Mouse (Mus musculus) left cerebral cortex, adult 18-20 months (tissue): ENCODE results near the gene Olfr692. TPM values are rescaled to one million over a fixed set of nuclear protein-coding genes. Genes with fewer than 3 reads are reported as not detected.
"Not testable (repeated sequence)": the region's sequence is repeated elsewhere in the genome, so short reads cannot be mapped to it uniquely, and the experiment has no call there.

Experiments
- DNase-seq, 2 experiments: peaks; one replicate each; pipeline ENCODE4 v3.0.0; 2021 to 2022; ENCODE audit warnings: low spot score in 2 of 2, mixed read lengths in 1 of 2
- long read RNA-seq, 2 experiments: library from polyadenylated mRNA; stranded (forward); transcript quantifications; one replicate each; pipeline ENCODE4 v2.0.0; 2021
- total RNA-seq, 2 experiments: library from RNA; stranded (reverse); gene quantifications; 2 replicates each; pipeline ENCODE4 v1.2.3; 2021

The Olfr692 gene
- total RNA-seq, result not detected
- long read RNA-seq, experiment 1, result 0 reads
- long read RNA-seq, experiment 2, result 0 reads

DNA sequence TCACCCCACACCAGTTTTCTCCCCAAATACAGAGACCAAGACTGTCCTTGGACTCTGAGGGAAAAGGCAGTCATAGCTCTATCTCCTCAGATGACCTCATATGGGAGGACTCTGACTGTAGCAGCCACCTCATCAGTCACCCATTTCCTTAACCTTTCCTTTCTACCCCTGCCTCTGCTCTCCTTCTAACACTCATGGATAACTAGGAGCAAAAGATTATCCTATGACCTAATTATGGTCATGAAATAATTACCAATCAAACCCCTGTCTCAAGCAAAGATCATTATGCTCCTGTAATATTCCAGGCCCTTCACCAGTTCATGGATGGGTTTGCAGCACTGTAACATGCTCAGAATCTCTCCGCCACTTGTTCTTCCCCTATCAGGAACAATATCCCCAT is at the start of gene Olfr692:
Gene Olfr692, plus strand, starts transcription at position 301 of the 400 bp plus-strand sequence.
- DNase-seq, result no peak

DNA sequence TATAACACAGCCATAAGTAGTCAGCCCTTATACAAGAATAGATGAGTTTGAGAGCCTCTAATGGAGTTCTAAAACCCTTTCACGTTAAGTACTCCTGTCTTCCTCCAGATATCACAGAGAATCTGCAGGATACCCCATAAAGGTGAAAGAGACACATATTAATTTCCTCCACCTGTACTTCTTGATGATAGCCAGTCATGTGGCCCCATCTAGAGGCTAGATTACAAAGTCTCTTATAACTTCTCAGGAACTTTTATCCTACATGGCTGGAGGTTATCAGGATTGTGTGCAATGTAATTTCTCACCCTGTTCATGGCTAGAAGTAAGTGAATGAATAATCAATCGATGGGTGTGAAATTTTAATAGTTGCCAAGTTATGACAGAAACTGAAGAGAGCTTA is 42.7 kb upstream of the Olfr692 start:
- no peak for DNase-seq

DNA sequence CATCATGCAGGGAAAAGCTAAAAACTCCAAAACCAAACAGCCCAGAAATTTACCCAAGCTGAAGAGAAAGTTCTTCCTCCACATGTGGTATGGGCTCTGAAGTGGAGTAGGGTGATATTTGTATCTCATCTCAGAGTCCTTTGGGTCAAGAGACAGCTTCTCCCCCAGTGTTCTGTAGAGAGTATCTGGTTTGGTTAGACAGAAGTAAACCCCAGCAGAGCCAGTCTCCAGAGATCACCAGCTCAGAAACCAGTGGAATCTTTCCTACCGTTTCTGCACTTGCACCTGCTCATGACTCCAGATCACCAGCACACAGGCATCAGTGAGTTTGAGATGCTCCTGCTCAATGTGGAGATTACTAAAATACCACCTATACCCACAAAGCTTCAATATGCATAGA is 34.0 kb upstream of the Olfr692 start, which contains the start of gene Olfr690:
Gene Olfr690, minus strand, starts transcription at position 101 of the 400 bp plus-strand sequence.
- DNase-seq, result no peak

DNA sequence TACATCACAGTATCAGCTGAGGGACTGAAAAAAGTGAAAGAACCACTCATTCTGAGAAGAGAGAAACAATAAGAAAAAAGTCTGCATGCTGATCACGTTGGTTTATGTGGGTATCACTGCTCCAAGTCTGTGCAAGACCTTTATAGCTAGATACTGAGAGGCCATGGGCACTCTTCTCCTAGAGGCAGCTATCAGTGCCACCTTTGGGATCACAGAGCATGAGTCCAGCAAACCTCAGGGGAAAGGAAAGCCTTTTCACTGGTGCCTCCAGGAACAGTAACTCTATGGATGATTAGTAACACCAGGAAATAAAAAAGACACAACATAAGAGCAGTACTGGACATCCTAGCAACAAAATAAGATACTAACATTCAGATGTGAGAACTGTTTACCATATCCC is 25.9 kb upstream of the Olfr692 start, which contains the start of gene Olfr691:
Gene Olfr691, minus strand, starts transcription at position 101 of the 400 bp plus-strand sequence.
- DNase-seq, result no peak

DNA sequence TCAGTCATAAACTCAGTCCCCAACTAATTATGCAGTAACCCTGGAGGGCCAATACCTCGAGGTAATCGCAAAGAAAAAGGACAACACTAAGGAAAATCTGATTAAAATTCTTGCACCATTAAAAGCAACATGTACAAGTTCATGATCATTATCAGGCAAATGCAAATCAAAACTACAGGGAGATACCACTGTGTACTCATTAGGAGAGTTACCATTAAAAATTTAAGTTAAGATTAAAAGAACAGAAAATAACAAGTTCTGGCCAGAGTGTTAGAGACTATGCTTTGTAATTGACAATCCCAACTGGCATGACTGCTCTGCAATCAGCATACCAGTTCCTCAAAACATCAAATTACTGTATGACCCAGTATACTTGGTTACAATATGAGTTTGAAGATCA is 25.3 kb upstream of the Olfr692 start:
- DNase-seq, result no peak

DNA sequence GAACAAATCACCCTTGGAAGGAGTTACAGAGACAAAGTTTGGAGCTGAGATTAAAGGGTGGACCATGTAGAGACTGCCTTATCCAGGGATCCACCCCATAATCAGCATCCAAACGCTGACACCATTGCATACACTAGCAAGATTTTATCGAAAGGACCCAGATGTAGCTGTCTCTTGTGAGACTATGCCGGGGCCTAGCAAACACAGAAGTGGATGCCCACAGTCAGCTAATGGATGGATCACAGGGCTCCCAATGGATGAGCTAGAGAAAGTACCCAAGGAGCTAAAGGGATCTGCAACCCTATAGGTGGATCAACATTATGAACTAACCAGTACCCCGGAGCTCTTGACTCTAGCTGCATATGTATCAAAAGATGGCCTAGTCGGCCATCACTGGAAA is 12.0 kb upstream of the Olfr692 start:
- DNase-seq, result not testable (repeated sequence)

DNA sequence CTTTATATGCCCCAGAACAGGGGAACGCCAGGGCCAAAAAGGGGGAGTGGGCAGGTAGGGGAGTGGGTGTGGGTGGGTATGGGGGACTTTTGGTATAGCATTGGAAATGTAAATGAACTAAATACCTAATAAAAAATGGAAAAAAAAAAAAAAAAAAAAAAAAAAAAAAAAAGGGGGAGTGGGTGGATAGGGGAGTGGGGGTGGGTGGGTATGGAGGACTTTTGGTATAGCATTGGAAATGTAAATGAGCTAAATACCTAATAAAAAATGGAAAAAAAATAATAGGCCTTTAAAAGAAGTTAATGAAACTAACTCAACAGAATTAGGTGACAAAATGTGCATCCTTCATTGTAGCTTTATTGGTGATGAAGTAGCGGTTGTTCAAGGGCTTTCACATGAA is 11.5 kb upstream of the Olfr692 start:
- DNase-seq, result not testable (repeated sequence)

DNA sequence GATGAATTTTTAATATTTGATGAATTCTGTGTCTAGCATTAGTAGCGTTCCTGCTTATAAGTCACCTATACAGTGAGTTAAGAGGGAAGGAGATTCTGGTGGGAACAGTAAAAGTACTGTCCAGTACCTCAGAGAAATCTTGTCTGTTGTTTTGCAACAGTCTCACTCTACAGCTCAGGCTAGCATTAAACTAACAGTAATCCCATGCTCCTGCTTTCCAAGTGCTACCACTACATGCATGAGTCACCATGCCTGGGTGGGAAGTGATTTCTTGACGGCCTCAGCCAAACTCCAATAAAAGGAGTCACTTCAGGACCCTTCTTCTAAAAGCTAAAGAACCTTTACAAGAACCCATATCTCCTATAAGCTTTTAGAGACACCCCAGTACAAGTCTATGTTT is 6.3 kb upstream of the Olfr692 start:
- no peak for DNase-seq

DNA sequence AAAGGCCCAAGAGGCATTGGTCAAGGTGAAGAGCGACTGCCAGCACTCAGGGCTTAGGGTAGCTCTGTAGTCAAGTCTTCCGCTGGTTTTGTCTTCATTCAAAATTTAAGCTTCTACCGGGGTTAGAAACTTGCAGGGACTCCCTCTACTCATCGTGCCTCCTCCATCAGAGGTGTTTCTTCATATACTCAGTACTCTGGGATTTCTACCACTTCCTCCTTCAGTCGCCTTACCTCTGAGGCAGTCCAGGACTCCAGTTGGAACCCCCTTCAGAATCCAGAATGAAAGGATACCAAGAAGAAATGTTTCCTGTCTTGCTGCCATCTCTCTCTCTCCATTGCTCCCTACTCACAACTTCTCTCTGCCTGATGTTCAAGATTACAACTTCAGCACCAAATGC is 762 bp upstream of the Olfr692 start:
- DNase-seq, result no peak

DNA sequence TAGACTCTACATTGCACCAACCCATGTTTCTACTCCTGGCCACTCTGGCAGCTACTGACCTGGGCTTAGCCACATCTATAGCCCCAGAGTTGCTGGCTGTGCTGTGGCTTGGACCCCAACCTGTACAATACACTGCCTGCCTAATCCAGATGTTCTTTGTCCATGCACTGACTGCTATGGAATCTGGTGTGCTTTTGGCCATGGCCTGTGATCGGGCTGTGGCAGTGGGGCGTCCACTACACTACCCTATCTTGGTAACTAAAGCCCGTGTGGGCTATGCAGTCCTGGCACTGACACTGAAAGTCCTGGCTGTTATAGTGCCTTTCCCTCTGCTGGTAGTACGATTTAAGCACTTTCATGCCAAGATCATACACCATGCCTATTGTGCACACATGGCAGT is 491 bp downstream of the Olfr692 start:
- no peak for DNase-seq

DNA sequence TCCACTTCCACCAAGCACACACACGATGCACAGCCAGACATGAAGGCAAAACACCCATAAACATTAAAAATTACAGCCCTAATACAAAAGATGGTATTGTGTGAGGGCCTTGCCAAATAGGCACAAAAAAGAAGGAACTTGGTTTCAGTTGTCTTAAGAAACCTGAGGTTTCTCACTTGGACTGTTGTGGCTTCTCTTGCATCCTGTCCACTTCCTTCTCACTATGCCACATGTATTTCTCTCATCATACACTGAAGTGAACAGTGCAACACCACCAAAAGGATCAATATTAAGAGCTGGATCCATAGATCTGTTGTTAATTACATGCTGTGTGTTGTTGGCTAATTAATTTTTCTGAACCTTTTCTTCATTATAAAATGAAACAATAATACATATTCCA is 4.9 kb downstream of the Olfr692 start:
- DNase-seq, result no peak

DNA sequence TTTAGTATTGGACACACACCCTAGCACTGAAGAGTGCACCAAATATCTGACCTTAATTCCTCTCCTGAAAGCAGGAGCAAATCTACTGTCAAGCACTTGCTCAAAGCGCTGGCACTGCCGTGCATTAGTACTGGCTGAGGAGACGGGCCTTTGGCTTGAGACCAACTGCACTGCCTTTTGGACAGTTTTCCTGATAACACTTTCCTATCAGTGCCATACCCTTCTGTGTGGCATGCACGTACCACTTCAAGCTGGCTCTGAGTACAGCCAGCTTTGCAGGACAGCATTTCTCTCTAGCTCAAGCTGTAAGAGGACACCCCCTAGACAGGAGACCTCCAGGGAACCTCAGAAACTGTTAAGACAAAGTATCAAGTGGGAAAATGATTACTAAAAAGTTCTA is 5.5 kb downstream of the Olfr692 start:
- DNase-seq, result no peak

DNA sequence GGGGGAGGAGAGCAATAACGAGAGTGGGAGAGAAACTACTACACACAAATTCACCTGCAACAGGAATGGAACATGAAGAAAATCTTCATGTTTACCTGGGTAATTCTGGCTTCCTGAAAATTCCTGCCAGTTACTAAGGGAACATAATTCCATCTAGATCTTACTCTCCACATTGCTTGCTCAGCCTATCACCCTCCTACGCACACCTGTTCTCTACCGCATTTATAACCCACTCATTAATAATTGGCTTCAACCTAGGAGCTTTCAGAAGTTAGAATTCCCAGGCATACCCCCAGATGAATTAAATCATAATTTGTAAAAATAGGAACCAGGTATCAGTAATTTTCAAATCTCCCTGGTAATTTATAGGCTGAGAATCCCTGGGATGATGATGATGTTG is 5.9 kb downstream of the Olfr692 start:
- no peak for DNase-seq

DNA sequence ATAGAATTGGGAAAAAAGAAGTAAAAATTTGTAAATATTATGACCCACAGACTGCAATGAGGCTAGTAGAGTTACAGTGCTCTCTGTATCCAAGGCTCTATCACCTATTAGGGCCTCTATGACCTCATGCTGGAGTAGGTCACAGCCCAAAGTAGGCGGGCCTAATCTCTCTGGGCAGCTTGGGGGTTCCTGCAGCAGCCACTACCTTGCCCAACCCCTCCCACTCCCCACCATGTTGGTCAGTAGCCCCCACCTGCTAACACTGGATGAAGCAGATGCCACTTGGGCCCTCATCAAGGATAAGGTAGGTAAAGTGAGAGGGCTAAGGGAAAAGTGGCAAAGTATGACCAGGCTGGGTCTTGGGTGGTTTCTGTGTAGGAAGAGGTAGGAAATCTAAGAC is 6.8 kb downstream of the Olfr692 start, which contains the start of gene Gm5901:
Gene Gm5901, plus strand, starts transcription at position 173 of the 400 bp plus-strand sequence.
- no peak for DNase-seq

DNA sequence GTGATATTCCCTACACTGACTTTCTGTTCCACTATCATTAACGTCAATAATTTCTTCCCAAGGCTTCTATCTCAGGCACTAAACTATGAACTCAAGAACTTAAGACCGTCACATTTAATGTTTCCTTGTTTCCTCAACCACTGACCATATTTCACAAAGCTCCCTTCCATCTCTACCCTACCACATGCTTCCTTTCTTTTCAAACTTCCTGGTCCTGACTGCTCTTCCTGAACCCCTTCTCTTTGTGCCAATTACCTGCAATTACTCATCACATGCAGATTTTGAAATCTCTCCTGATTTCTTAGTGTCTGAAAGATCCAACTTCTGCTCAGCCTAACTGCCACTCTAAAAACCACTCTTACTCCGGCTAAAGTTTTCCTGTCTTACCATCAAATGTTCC is 12.3 kb downstream of the Olfr692 start:
- DNase-seq, result no peak

DNA sequence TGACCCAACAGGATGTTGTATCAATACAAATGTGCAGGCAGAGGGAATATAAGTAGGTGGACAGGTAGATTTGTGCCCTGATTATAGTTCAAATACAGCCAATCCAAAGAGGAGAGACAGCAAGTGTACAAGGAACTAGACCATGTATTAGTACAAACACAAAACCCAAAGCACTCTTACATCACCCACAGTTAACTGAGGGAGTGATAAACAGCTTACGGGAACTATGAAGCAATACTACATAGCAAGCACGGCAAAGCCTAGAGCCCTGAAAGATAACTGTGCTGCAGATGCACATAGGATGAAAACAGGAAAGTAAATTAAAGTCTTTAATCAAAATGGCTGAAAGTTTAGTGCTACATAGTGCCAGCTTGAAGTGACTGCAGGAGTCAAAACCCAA is 19.7 kb downstream of the Olfr692 start:
- no peak for DNase-seq

DNA sequence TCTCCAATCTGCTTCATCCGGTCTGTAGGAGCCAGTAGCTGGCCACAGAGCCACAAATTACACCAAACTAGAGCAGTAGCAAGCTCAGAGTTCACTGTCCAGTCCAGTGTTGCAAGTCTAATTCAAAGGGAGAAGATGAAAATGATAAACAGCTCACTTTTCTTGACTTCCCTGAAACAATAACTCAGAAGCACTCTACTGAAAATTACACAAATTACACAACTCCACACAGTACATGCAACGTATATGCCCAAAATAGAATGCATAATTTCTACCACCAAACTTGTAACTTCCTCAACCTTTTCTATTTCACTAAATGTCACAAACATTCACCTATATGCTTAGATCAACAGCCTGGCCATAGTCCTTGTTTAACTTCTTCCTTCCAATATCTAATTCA is 22.2 kb downstream of the Olfr692 start:
- DNase-seq, result no peak

DNA sequence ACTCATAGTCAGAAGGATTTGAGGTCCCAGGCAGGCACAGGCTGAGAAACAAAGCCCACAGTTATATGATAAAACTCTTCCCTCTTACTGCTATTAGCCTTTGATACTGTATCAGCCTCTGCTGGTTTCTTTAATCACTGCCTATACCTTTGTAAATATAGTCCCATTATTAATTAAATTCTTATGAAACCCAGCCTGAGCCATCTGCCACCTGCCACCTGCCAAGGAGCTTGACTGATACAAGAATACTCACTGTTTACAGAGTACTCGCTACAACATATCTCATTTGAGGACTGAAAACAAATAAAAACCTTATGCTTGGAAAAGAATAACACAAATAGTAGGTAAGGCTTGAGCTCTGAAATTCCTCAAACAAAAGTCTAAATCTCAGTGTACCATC is 26.6 kb downstream of the Olfr692 start:
- DNase-seq, result no peak

DNA sequence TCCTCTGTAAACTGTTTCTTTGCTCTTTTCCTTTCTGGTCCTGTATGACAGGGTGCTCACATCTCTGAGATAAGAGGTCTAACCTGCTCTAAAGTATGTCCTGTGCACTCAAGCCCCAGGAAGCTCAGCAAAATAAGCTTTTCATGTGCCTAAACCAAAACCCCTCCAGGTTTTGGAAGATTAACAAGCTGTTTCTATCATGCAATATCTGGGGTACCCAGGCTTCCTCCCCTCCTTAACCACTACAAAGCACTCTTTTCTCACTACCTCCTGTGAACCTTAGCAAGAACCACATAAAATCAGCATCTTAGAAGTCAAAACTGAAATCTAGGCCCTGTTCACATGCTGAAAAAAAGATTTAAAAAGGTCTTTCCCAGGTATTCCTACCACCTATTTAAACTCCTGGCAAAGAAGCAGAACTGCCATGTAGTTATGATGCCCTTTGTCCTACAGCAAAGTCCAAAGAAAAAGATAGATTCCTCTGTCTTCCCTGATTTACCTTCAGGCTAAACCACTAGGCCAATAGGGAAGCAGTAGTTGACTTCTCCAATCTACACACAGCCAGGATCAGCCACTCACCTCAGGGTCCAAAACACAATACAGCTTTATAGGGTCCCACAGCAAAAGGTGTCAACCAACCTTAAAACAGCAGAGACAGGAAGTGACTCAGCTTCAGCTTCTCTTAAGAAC is 27.2 kb downstream of the Olfr692 start:
- no peak for DNase-seq

DNA sequence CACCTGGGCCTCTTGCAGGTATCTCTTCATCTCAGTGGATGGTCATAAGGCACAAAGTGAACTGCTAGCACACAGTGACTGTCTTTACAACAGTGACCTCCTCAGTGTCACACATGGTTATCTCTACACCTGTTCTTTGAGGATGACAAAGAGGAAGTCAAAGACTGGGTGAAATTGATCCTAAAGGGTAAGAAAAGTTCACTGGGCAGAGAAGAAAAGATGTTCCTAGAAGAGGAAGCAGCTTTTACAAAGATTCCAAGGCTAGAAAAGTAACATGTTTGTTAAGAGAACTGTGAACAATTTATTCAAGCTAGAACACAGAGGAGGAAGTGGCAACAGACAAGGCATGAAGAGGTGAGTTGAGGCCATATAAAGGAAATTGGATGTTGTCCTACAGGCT is 28.1 kb downstream of the Olfr692 start:
- no peak for DNase-seq

DNA sequence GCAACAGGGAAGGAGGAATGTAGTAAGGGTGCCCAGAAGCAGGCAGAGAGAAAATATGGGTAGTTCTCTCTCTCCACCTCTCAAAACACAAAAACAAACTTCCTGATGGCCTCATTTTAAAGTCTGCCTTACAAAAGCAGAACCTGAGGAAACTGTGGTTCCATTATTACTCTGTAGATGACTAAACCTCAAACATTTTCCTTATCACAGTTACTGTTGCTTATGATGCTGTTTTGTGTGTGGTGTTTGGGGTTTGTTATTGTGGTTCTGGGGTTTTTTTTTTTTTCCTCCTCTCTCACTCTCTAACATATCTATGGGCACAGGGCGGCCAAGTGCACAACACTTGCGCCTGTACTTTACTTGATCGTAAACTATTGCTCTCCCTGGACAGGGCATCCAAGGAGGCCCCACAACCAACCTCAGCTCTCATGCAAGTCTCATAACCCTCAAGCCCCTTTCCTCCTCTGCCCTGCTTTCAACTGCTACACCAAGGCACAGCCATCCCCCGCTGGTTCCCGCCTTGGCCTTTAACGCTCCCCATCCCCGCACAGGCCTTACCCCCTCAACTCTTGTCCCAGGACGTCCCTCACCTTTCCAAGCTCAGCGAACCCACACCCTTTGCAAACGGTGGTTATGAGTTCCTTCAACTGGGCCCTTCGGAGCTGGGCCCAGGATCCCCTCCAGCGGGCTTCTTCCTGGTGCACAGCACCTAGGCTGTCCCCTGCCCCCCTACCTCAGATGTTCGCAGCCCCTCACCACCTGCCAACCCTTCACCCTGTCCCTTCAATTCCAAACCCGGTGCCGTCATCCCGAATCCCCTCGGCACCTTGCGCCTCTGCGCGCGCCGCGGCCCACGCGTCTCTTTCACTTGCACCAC is 31.3 kb downstream of the Olfr692 start:
- no peak for DNase-seq

DNA sequence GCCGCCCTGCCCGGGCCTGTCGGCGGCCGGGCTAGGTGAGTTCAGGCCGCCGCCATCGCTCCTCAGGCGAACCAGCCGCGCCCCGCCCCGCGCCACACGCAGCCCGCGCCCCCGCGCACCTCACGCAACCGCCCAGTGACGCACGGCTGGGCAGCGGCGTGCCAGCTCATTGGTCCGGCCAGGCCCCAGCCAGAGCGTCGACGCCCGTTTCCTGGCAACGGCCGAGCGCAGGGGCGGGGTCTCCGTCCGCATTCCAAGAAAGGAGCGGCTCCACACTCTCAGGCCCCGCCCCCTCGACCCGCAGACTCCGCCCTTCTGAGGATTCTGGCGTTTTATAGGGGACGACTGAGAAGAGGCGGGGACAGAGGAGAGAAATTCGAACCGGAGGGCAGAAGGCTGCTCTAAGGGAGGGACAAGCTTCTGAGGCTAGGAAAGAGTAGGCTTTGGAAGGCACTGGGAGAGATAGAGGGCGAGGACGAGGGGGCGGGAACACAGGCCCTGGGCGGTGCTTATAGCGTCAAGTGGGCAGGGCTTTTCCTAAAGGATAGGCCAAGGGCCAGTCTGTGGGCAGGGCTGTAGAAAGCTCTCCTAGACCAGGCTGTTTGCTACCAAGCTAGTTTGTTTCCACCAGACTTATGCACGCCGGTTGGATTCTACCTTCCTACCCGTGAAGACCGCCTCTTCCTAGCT is 32.0 kb downstream of the Olfr692 start, which contains the start of gene Fam160a2:
Gene Fam160a2, minus strand, starts transcription at position 120 of the 690 bp plus-strand sequence.
- peak; percentile 99 to 100 for DNase-seq
